Mouse (Mus musculus) embryonic facial prominence, embryonic 14.5 days (tissue): ENCODE measurements around the gene Wdr74. TPM values are rescaled to one million over a fixed set of nuclear protein-coding genes. Genes with fewer than 3 reads are reported as not detected.
A peak's percentile ranks its signal among the peaks of the same experiment; 100 is the strongest.

Experiments
- ATAC-seq: fragments of 200-750 bp; cut with Nextera tagmentation; 2 replicates; pipeline ENCODE4 v1.8.0; 2017; ENCODE audit warnings: low read depth, moderate number of reproducible peaks, moderate TSS enrichment
- DNase-seq: peaks from one replicate; pipeline ENCODE4 v3.0.0-alpha.2; 2015; ENCODE audit warnings: low spot score
- H3K27ac ChIP-seq: fragments of 300-500 bp; sonication (generic); replicated peaks from 2 replicates; pipeline ENCODE4 v1.5.1; 2014; ENCODE audit warnings: low read depth, mild to moderate bottlenecking, low read length, moderate library complexity
- H3K27me3 ChIP-seq: fragments of 300-500 bp; sonication (generic); replicated peaks from 2 replicates; pipeline ENCODE4 v1.6.1; 2014; ENCODE audit warnings: low read length; ENCODE audit not compliant: control insufficient read depth, insufficient read depth
- H3K36me3 ChIP-seq: fragments of 300-500 bp; sonication (generic); 2 replicates; pipeline ENCODE4 v1.6.1; 2014; ENCODE audit warnings: low read length, mixed read lengths; ENCODE audit not compliant: control insufficient read depth, insufficient read depth
- H3K4me1 ChIP-seq: fragments of 300-500 bp; sonication (generic); 2 replicates; pipeline ENCODE4 v1.6.1; 2014; ENCODE audit warnings: antibody characterized with exemption, low read length; ENCODE audit not compliant: control insufficient read depth, insufficient read depth
- H3K4me2 ChIP-seq: fragments of 300-500 bp; sonication (generic); 2 replicates; pipeline ENCODE4 v1.6.1; 2014; ENCODE audit warnings: low read depth, mild to moderate bottlenecking, low read length, moderate library complexity, mixed read lengths
- H3K4me3 ChIP-seq: fragments of 300-500 bp; sonication (generic); 2 replicates; pipeline ENCODE4 v1.5.1; 2014; ENCODE audit warnings: low read depth, mild to moderate bottlenecking, low read length
- H3K9ac ChIP-seq: fragments of 300-500 bp; sonication (generic); 2 replicates; pipeline ENCODE4 v1.6.1; 2014; ENCODE audit warnings: low read depth, mild to moderate bottlenecking, low read length, moderate library complexity, mixed read lengths
- H3K9me3 ChIP-seq: fragments of 300-500 bp; sonication (generic); 2 replicates; pipeline ENCODE4 v1.6.1; 2016; ENCODE audit warnings: low read length; ENCODE audit not compliant: control insufficient read depth
- WGBS: fragments of 180-500 bp; shearing (Covaris S2); extraction: QIAGEN DNeasy Blood & Tissue Kit; methylation state at CpG from one replicate; pipeline ENCODE4 v1.1.7; 2014; 5-methylcytosine and 5-hydroxymethylcytosine counted together
- polyA plus RNA-seq: library from polyadenylated mRNA; unstranded; fragments of >200 nt; fragmentation: Nextera tagmentation; extraction: Ambion mirVana; gene quantifications from 2 replicates; pipeline ENCODE4 v1.2.1, GENCODE M21; 2014

Wdr74 gene
- polyA plus RNA-seq, 1 experiment from 2014 or later, result 76.6 TPM

DNA sequence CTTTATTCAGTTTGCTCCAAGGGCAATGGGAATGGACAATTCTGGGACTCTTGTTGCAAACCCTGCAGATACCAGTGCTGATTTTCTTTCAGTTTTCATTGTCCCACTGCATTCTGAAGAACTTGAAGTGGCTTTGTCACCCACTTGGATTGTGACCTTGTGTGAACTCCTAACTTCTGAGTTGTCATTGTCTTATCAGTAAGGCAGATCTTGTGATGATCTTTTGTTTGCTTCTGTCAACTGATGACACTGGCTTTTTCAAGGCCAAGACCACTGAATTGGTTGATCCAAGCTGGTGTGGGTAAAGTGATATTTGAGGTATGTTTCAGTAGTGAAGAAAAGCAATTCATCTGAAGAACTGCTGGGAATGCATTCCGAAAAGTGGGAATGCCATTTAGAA, 9.8 kb downstream of the Wdr74 start:
- DNase-seq, result no peak
- Histone ChIP-seq H3K4me1 (peaks cover 9% of the 10 kb centered on the region), H3K27ac (no peak overlapping the region), H3K36me3 (peaks cover 82% of the 10 kb centered on the region), H3K4me3 (no peak overlapping the region), H3K9ac (no peak overlapping the region), H3K4me2 (no peak overlapping the region), H3K27me3 (no peaks in the 10 kb centered on the region), H3K9me3 (no peaks in the 10 kb centered on the region)
- ATAC-seq, result no peak
- WGBS, result 95% methylated on average over 1 of the region's 1 CpGs

DNA sequence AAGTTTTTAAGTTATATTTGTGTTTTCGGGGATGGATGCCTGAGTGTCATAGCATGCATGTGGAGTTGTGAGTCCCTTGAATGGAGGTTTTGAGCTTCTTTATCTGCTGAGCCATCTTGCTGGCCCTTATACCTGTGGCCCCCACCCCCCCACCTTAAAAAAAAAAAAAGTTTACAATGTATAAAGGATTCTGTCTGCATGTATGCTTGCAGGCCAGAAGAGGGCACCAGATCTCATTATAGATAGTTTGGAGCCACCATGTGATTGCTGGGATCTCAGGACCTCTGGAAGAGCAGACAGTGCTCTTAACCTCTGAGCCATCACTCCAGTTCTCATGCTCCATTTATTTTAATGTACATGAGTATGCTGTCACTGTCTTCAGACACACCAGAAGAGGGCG, 11.7 kb downstream of the Wdr74 start:
- no peak overlapping the region for H3K27ac ChIP-seq
- ATAC-seq (no peak), DNase-seq (no peak)
- no peak overlapping the region for H3K4me2 ChIP-seq
- H3K36me3 ChIP-seq, result peaks cover 96% of the 10 kb centered on the region
- WGBS, result 77% methylated on average over 2 of the region's 2 CpGs
- no peak overlapping the region for H3K9ac ChIP-seq
- no peak overlapping the region for H3K4me3 ChIP-seq
- H3K4me1 ChIP-seq, result peaks cover 3% of the 10 kb centered on the region; the same call in 1 of the 2 replicates
- no peaks in the 10 kb centered on the region for H3K9me3 ChIP-seq
- H3K27me3 ChIP-seq, result no peaks in the 10 kb centered on the region

DNA sequence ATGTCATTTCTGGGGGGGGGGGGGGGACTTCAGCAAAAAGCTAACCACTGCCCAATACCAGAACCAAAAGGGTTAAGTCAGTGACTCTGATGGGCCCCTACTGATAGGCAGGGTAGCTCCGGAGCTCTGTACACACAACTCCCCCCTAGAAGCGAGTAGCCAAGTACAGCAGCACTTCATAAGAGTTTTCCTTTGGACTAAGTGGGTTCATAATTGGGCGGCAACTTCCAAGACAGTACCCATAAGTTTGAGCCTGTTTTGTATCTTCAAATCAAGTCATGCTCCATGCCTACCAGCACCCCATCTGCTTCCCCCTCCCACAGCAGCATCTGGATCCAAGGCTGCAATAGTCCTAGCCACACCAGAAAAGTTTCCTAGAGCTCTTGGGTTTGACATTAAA, 20.0 kb downstream of the Wdr74 start:
- Histone ChIP-seq H3K4me1 (peaks cover 11% of the 10 kb centered on the region), H3K4me2 (peak overlapping the region; percentile 83), H3K27ac (no peak overlapping the region), H3K36me3 (peaks cover 51% of the 10 kb centered on the region), H3K27me3 (no peaks in the 10 kb centered on the region), H3K9ac (no peak overlapping the region), H3K4me3 (no peak overlapping the region), H3K9me3 (no peaks in the 10 kb centered on the region)
- ATAC-seq (no peak), DNase-seq (no peak)
- 69% methylated on average over 3 of the region's 3 CpGs for WGBS

DNA sequence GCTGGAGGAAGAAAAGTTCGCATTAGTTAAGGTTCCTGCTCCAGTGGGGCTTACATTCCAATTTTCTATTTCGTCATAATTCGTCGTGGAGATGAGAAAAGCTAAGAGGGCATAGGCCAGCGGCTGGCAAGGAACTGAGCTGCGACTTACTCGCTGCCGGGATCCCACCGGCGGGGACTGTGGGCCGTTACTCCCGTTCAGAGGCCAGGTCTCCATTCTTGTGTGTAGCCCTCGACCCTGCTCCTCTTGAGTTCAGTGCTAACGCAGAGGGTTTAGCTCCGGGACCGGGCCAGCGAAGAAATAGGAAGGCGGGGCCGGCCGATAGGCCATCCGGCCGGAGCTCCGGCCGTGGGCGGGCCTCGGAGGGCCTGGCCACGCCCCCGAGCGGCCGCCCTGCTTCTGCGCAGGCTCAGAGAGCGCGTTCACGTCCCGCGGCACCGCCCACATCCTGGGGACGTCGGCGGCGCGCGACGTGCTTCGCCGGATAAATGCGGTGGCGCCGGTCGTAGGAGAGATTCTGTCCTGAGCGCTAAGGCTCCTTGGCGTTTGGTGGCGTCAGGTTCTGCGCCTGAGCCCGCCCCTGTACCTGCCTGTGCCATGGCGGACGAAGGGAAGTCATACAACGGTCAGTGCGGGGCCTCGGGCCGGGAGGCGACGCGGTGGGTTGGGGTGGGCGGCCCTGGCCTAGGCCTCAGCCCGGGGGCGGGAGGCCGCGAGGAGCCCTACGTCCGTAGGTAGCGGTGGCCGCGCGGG, 21.2 kb downstream of the Wdr74 start, which contains the start of gene Nxf1:
Gene Nxf1 (plus strand): TSS at position 439 of the 753 bp plus-strand sequence.
- Histone ChIP-seq H3K9me3 (no peaks in the 10 kb centered on the region), H3K4me2 (peak within 1 kb of the TSS; percentile 83), H3K27me3 (no peaks in the 10 kb centered on the region), H3K4me1 (peaks cover 11% of the 10 kb centered on the region), H3K4me3 (peak within 1 kb of the TSS; percentile 93), H3K36me3 (peaks cover 40% of the 10 kb centered on the region), H3K9ac (peak within 1 kb of the TSS; percentile 93), H3K27ac (peak within 1 kb of the TSS; percentile 89)
- DNase-seq (peak; percentile 96), ATAC-seq (peak; percentile 93)
- under 1% methylated on average over 40 of the region's 75 CpGs for WGBS

DNA sequence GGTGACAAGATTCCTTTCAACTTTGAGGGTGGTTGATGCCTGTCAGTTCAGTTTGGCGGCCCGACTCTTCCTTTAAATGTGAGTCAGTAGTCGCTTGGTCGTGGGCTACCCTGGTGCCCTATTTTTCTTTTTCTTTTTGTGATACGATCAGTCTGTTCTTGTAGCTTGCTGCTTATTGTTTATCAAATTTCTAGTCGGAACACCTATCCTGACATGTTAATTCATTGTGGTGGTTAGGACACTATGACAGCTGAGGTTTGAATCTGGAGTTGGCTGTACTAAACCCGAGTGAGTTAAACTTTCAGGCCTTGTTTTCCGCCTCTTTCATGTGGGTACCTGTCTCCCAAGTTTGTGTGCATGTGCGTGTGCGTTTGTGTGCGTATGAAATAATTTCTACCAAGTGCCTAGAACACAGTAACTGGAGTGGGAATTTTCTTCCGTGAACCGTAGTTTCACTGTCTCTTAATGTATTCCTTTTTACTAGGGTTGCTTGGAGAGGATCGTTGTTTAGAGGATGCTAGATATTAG, 21.9 kb downstream of the Wdr74 start:
- Histone ChIP-seq H3K36me3 (peaks cover 38% of the 10 kb centered on the region), H3K4me2 (peak overlapping the region; percentile 83), H3K27ac (peak overlapping the region; percentile 89), H3K9ac (peak overlapping the region; percentile 93), H3K9me3 (no peaks in the 10 kb centered on the region), H3K4me1 (peaks cover 11% of the 10 kb centered on the region), H3K27me3 (no peaks in the 10 kb centered on the region), H3K4me3 (peak overlapping the region; percentile 93)
- no peak for ATAC-seq
- WGBS, result 3% methylated on average over 14 of the region's 14 CpGs
- no peak for DNase-seq

DNA sequence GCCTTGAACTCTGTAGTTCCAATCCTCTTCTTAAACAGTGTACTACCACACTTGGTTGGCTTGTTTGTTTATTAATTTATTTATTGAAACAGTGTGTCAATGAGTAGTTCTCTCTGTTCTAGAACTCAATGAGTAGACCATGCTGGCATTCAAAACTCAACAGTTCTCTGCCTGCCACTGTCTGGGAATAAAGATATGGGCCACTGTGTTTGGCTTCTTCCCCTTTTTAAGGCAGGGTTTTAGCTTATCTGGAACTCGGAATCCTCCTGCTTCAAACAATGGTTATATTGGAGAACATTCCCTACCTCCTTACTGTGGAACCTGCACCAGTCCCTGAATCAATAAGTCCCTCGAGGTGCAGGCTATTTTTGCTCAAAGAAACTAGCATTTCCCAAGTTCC, 23.3 kb downstream of the Wdr74 start:
- no peaks in the 10 kb centered on the region for H3K27me3 ChIP-seq
- no peak for ATAC-seq
- H3K4me1 ChIP-seq, result peaks cover 11% of the 10 kb centered on the region
- H3K9me3 ChIP-seq, result no peaks in the 10 kb centered on the region
- H3K4me3 ChIP-seq, result 0 out of 2 replicates have a peak overlapping the region, but pooled peaks have one; percentile 1
- 86% methylated on average over 2 of the region's 2 CpGs for WGBS
- peaks cover 39% of the 10 kb centered on the region for H3K36me3 ChIP-seq
- peak overlapping the region; percentile 83; the same call in 1 of the 2 replicates for H3K4me2 ChIP-seq
- no peak overlapping the region for H3K27ac ChIP-seq
- DNase-seq, result no peak
- H3K9ac ChIP-seq, result no peak overlapping the region

DNA sequence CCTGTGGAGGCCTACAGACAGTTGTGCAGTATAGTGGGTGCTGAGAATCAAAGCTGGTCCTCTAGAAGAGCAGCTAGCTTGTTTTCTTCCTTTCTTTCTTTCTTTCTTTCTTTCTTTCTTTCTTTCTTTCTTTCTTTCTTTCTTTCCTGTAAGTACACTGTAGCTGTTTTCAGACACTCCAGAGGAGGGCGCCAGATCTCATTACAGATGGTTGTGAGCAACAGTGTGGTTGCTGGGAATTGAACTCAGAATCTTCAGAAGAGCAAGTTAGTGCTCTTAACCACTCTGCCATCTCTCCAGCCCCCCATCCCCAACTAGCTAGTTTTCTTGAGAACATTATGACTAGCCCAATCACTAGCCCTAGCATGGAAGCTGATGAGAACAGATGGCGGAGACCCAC, 25.1 kb downstream of the Wdr74 start:
- Histone ChIP-seq H3K4me1 (peaks cover 7% of the 10 kb centered on the region), H3K36me3 (peaks cover 40% of the 10 kb centered on the region), H3K4me3 (no peak overlapping the region), H3K9ac (no peak overlapping the region), H3K4me2 (no peak overlapping the region), H3K9me3 (peaks cover 13% of the 10 kb centered on the region), H3K27me3 (no peaks in the 10 kb centered on the region), H3K27ac (no peak overlapping the region)
- 87% methylated on average over 2 of the region's 2 CpGs for WGBS
- no peak for DNase-seq
- ATAC-seq, result no peak

DNA sequence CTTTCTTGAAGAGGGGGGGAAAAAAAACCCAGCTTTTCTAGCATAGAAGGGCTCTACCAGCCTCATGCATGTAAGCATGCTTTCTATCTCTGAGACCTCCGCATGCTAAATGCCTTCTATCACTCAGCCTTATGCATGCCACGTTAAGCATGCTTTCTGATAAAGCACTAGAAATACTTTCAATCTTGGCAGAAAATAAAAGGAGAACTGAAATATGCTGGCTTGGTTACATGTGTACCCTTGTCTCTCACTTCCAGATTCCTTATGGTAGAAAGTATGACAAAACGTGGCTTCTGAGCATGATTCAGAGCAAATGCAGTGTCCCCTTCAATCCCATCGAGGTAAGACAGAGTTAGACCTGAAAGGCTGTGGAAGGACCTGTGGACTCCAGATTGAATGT, 27.6 kb downstream of the Wdr74 start:
- H3K27ac ChIP-seq, result no peak overlapping the region
- no peak for DNase-seq
- ATAC-seq, result no peak
- WGBS, result 94% methylated on average over 4 of the region's 4 CpGs
- no peaks in the 10 kb centered on the region for H3K27me3 ChIP-seq
- no peak overlapping the region for H3K9ac ChIP-seq
- no peaks in the 10 kb centered on the region for H3K4me1 ChIP-seq
- peaks cover 14% of the 10 kb centered on the region for H3K9me3 ChIP-seq
- no peak overlapping the region for H3K4me2 ChIP-seq
- H3K36me3 ChIP-seq, result peaks cover 63% of the 10 kb centered on the region
- no peak overlapping the region for H3K4me3 ChIP-seq

DNA sequence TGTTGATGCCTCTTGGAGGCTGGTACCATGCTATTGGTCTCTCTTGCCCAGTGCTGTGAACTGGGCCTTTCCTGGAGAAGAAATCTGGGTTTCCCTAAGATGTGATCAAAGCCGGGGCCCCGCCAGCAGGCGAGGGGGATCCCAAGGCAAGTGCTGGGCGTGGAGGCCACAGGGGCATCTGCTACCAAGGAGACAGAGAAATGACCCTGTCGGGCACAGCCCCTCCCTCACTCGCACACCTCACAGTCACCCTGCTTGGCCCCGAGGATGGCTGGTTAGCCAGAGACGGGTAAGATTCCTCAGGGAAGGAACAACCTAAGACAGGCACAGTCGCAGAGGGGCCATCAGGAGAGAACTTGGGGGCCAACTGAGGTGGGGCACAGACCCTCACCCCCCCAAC, 29.9 kb downstream of the Wdr74 start:
- no peak overlapping the region for H3K9ac ChIP-seq
- WGBS, result 96% methylated on average over 9 of the region's 9 CpGs

More for the DNA sequence above, 29.9 kb downstream of the Wdr74 start:
- peaks cover 86% of the 10 kb centered on the region for H3K36me3 ChIP-seq
- H3K9me3 ChIP-seq, result peaks cover 14% of the 10 kb centered on the region
- DNase-seq (no peak), ATAC-seq (no peak)
- H3K4me1 ChIP-seq, result peaks cover 3% of the 10 kb centered on the region; the same call in 1 of the 2 replicates
- H3K4me2 ChIP-seq, result no peak overlapping the region
- no peaks in the 10 kb centered on the region for H3K27me3 ChIP-seq
- H3K27ac ChIP-seq, result no peak overlapping the region
- H3K4me3 ChIP-seq, result no peak overlapping the region
